Mouse (Mus musculus) CD4-positive helper T cell, adult 2 months (primary cell): ENCODE results near the gene Icam1.

ENCODE experiments used
- DNase-seq: peaks from one replicate; pipeline ENCODE4 v3.0.0-alpha.2; 2012; ENCODE audit warnings: low read depth, missing footprints, low spot score

The Icam1 gene

DNA sequence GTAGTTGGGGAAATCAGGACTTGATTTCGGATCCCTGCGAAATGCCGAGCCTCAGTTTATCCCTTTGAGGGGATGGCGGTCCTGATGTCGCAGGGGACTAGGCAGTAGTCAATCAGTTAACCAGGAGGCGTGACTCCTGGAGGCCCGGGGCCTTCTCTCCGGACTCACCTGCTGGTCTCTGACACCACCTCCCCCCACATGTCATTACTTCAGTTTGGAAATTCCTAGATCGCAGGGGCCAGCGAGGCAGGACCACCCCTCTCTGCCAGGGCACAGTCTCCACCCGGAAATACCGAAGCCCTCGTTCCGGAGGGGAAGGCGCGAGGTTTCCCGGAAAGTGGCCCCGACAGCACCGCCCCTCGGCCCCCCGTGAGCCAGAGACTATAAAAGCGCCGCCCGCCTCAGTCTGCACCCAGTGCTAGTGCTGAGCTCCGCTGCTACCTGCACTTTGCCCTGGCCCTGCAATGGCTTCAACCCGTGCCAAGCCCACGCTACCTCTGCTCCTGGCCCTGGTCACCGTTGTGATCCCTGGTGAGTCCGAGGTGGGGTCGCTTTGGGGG lies at the start of gene Icam1:
Gene Icam1, plus strand, starts transcription at position 415 of the 560 bp plus-strand sequence.
- DNase-seq = peak; percentile 81

DNA sequence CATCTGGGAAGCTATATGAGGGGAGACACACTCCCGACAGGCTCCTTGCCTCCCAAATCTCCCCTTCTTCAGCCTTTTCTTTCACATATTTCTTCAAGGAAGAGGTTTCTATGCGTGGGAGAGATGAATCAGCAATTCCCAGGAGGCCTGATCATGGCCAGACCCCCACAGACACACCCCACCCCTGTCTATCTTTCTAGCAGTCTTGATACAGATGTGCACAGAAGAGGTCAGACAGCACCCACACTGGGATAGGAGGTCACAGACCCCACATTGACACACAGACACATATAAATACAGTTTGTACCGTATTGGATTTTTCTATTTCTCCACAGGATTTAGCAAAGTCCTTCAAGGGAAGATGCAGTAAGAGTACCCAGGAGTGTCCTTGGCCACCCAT lies 49.8 kb upstream of the Icam1 start:
- DNase-seq = no peak

DNA sequence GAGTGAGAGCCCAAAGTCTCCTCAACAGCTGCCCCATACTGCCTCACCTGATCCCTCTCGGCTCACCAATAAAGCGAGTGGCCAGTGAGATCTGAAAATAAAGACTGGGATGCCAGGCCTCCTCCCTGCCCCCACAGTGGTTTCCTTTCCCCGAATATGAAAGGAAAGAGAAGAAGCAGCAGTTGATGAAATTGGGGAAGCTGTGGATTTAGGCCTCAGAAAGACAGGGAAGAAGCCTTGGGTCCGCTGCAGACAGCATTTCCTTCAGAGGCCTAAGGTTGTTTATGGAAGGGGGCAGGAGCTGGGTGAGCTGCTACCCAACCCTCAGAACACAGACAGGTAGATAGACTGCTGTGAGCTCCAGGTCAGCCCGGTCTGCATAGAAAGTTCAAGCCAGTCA lies 49.0 kb upstream of the Icam1 start:
- DNase-seq = no peak

DNA sequence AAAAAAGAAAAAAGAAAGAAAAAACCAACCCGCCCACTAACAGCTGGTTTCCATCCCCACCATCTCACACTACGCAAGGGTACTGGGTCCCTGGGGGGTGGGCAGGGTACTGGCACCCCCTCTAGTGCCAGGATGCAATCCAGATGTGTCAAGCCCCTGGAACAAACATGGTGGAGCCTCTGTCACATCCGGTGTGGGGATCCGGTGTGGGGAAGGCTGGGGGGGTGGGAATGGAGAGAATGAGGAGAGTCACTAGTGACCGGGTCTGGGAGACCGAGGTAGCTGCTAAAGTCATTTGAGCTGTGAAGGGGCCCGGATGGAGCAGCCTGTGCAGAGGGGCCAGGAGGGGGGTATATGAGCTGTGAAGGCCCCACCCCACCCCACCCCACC lies 44.0 kb upstream of the Icam1 start:
- DNase-seq = no peak

DNA sequence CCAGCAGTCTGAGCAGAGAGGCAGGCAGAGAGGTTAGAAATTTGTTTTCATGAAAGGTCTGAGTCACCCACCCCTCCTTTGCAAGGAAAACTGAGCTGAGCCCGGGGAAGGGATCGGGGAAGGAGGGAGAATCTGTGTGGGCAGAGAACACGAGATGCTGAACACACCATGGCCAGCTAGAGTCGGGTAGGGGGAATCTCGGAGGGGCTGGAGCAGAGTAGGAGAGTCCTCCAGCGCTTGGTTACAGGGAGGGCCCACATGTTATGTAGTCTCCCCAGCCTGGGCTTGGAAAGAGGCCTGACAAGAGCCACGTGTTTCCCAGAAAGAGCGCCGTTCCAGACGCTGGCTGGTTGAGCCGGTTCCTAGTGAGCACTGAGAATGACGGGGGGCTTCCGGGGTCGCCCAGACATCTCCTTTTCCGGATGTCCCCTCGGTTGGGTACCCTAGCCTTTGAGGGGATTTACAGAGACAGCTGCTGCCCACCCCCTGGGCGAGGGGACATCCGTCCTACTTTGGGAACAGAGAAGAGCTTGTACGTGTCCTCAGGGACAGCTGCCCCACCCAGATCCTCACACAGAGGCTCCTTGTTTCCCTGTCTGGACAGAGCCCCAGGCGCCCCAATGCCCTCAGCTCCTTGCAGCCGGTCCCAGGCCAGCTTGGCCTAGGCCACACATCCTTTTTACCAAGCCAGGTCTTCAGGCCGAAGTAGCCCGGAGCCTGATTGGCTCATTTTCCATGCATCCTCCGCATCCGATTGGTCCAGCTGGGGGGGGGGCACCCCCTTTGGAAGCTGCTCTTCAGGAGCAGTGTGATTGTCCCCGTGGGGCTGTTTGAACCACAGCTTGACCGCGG lies 43.4 kb upstream of the Icam1 start:
- DNase-seq = no peak

DNA sequence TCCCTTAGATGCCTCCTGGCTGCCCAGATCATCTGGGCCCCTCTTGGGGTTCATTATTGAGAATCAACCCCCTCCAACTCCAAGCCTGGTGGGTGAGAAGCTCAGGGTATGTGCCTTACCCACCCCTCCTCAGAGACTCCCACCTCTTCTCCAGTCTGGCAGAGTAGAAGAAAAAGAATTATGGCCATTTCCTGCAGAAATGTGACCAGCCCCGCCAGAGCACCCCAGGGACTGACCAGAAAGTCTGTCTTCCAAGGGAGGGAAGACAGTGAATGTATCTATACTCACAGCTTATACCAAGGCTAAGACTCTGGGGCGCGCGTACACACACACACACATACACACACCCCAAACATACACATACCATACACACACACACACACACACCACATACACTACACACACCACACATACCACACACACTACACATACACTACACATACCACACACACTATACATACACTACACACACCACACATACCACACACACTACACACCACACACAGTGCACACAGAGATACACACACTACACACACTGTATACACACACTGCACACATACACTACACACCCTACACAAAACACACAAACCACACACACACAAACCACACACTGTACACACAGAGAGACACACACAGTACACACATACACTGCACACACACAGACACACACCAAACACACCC lies 42.6 kb upstream of the Icam1 start:
- no peak for DNase-seq

DNA sequence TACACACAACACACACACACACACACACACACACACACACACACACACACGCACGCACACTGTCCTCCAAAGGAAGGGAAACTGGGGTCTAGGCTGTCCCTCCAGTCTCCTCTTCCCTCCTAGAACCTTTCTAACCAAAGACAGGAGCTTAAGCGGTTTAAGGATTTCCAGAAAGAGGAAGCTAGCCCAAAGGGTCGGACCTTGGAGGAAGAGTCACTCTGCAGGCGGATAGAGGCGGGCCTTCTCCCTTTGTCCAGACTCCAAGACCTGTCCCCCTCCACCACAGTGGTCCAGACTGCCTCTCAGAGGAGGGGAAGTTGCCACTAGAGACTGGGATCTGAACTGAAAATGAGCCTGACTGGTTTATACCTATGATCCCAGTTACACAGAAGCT lies 42.1 kb upstream of the Icam1 start:
- DNase-seq = no peak

DNA sequence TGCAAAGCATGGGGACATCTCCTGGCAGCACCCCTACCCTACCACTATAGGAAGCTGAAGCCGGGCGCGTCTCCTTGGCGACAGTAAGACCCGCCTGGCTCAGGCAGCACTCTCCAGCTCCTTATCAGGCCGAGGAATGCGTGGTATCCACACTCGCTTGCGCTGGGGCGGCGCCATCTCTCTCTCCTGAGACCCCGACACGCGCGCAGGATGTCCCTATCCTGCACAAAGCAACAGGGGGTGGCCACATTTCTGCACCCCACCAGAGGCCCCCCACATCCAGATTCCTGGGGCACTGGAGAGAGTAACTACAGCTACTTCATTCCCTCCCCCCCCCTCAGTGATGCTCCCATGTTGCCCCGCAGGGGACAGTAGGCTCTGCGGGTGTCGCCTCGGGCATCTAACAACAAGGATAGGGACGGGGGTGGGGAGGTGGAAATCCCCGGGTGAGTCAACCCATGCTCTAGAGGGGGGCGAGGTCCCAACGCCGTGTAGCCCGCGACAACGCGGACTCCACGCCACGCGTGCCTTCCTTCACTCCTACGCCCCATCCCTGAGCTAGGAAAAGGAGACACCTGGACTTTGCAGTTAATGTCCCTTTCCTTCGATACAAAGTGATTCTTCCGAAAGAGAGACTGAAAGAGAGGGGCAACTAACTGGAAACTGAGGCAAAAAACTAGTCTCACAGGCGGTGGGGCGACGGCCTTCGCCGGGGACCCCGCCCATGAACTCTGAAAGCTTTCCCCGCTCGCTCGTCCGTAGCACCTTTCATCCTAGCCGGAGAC lies 40.2 kb upstream of the Icam1 start:
- DNase-seq = peak; percentile 61

DNA sequence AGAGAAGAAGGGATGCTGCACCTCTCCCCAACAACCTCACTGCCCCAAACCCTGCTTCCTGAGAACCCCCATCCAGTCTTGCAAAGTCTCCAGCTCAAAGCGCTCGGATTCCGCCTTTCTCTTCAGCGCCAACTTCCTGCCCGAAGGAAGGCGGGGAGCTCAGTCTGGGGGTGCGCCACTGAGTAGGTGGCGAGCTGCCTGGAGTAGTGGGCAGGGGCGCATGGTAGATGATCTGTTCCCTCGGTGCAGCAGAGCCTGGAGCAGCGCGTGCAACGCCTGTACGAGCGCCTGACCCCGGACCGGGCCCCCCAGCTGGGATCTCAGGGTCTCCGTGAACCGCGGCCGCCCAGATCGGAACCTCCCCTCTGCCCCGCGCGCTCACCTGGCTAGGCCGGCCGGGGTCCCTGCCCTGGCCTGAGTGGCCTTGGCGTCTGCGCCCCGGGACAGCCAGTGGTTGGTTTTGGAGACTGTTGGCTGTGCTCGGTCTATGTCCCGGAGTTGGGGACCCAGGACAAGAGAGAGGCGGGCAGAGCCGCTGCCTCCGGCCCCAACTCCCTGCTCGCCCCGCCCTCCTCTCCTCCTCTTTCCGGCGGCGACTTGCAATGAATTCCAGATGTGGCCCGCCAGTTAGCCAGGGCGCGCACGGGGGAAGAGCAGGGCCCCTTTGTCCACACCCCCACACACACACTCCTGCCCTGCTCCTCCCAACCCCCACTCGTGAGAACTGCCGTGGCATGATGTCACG lies 39.4 kb upstream of the Icam1 start, which contains the start of gene S1pr2:
Gene S1pr2, minus strand, starts transcription at position 566 of the 745 bp plus-strand sequence.
- peak; percentile 89 for DNase-seq

DNA sequence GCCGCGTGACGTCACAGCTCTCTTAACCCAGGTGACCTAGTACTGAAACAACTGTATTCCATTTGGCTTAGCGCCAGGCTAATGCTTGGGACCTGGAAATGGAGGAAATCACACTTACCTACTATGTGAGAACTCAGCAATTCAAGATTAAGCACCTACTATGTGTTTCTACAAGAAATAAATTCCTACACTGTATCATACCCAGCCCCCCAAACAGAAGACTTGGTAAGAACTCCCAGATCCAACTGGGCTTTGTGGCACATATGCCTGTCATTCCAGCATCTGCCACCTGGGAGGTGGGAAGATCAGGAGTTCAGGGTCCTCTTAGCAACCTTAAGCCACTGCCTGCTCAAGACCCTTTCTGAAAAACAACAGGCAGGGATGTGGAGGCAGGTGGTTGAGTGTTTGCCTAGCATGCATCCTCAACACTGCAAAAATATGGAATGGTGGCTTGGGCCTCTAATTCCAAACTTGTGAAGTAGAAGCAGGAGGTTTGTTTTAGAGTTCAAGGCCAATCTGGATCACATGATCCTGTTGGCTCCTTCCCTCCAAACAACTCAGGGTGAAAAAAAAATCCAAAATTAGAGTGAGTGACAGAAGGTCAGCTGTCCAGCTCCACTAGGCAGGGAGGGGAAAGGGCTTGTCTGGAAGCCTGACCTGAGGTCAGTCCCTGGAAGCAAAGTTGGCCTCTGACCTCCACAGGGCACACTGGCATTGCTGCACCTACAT lies 38.7 kb upstream of the Icam1 start:
- DNase-seq = no peak

DNA sequence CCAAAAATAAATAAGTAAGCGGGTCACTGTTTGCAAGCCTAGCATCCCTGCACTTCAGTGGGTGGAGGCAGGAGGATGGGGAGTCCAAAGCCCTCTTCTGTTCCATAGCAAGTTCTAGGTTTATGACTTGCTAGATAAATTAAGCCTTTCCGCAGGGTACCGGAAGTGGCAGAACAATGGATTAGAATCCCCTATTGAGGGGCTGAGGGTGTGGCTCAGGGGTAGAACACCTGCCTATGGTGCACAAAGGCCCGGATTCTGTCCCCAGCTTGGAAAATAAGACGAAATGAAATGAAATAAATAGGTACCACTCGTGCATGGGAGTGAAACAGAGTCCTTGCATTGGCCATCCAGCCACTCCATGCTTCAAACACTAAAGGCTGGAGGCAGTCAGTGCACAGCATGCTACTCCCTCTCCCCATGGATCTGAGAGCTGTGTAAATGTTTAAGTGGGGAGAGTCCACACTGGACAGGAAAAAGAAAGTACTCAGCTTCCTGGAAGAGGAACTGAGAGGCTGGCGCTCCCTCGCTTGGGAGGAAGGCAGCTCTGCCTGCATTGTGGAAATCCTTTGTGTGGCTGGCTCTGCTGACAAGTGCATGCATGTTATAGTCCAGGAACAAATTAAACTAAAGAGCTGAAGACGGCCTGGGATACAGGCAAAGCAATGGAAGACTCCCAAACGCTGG lies 37.2 kb upstream of the Icam1 start:
- no peak for DNase-seq

DNA sequence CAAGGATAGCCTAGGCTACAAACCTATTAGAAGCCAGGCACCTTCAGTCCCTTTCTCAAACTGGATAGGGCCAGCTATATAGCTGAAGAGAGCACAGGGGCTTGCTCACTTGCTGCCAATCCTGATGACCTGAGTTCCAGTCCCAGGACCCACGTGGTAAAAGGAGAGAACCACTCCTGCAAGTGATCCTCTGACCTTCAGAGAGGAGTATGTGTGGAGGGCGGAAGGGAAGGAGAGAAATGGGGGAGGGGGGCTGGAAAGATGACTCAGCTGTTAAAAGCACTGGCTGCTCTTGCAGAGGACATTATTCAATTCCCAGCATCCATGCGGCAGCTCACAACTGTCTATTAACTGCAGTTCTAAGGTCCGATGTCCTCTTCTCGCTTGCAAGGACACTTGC lies 36.6 kb upstream of the Icam1 start:
- DNase-seq = no peak

DNA sequence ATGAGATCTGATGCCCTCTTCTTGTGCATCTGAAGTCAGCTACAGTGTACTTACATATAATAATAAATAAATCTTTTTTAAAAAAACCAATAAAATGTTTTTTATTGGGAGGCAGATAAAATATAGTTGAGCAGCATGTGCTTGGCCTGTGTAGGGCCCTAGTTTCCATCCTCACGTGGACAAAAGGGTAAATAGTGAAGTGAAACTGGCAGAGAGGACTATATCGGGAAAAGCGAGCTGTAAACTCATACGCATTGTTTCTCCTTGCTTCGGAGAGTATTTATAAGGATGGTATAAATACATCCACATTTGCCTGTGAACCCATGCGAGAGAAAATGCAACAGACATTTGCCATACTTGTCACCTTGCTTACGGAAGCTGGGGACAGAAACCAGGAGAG lies 36.0 kb upstream of the Icam1 start:
- DNase-seq = no peak

DNA sequence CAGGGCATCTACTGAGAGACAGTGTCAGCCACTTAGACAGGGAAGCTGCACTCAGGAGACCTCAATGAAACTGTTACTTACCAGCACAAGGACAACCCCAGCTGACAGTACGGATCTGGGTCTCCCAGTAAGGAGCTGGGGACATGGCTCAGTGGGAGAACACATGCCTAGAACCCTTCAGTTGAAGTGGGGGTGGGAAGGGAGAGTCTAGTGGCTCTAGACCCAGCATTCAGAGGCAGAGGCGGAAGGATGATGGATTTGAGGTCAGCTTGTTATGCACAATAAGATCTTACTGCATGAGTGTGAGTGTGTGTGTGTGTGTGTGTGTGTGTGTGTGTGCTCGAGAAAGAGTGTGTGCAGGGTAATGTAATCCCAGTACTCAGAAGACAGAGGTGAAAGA lies 33.6 kb upstream of the Icam1 start:
- no peak for DNase-seq

DNA sequence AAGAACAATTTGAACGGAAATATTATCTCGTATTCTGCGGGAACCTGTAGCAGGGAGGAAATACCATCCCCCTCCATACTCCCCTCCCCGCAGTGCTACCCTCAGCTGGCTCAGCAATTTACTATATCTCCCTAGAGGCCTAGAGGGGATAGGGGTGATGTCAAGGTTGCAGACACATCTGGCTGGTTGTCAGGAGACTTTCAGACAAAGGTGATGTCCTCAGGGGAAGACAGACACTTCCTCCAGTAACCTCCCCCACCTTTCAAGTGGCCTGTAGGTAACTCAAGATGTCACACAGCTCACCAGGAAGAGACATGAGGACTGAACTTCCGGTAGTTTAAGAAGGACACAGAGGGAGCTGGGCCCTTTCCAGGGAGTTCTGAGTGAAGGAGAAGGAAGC lies 32.6 kb upstream of the Icam1 start:
- DNase-seq = peak; percentile 49

DNA sequence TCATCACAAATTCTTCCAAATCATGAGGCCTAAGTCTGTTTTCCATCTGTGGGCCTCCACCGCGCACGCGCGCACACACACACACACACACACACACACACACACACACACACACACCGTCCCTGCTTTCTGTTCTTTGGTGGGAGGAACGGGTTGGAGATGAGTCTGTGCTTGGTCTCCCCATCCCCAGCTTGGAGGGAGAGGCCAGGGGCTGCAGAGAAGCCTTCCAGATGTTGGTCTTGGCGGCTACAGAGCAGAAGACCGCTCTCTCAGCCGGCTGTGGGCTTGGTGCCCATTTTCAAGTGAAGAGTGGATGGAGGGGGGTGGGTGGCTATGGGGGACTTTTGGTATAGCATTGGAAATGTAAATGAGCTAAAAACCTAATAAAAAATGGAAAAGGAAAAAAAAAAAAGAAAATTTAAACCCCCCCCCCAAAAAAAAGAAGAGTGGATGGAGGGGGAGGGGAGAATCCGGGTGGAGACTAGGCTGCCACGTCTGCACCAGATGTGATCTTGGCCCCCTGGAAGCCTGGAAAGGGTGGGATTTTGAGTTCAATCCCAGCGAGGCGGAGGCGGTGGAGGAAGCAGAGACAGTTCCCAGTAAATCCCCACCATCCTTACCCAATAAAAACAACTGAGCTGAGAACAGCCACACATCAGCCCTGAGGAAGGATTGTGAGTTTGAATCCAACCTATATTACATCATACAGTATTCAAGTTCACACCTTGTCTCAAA lies 28.7 kb upstream of the Icam1 start:
- no peak for DNase-seq

DNA sequence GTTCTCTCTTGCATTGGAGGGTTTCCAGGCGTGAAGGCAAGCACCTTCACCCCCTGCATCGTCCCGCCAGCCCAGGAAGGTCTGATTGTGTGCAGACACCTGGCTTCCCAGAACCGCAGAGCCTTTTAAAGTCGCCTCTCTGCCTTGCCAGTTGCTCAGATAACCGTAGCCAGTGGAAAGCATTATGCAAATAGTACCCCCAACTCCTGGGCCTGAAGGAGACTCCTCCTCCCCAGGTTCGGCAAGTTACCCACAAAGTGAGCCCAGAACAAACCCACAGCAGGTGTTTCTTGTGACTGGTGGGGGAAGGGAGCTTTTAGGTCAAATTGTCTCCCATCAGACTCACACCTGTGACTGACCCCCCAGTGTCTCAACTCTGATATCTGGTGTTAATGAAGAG lies 27.8 kb upstream of the Icam1 start:
- DNase-seq = no peak

DNA sequence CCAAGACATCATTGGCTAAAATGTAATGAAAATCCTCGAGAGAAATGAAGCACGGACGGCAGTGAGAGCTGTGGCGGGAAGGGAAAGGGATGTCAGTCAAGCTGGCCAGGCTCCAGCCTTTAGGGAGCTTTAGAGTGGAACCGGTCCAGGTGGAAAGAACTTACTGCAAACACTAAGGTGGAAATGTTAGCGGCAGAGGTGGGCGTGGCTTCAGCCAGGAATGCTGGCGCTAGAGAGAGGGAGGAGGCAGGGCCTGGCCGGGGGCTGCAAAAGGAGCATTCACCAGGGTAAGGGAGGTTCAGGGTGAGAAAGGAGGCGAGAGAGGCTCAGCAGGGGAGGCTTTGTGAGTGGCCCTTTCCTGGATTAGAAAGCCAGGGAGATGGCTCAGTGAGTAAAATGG lies 24.9 kb upstream of the Icam1 start:
- DNase-seq = no peak

DNA sequence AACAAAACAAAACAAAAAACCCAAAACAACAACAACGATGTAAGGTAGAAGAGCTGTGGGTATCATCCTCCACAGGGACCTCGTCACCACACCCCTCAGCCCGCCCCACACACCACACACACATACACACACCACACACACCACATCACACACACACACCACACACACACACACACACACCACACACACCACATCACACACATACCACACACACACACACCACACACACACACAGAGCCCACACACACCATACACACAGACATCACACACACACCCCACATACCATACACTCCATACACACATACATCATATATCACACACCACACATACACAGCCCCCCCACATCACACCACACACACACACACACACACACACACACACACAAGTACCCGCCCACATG lies 24.2 kb upstream of the Icam1 start:
- no peak for DNase-seq
